In genomic region chr2:31087663-31088661, GRCm38 (mm10) we compare ENCODE assay signal across 8 mouse cellular contexts. TPM values are rescaled to one million over a fixed set of nuclear protein-coding genes. Genes with fewer than 3 reads are reported as not detected.
DNase-seq lines count a peak whose midpoint lies in the region; ATAC-seq lines count a peak whose summit lies in the region.

No protein-coding gene starts in this region.

- ATAC-seq in midbrain, embryonic 16.5 days = no peak
- ATAC-seq in cerebellum, adult (ENCODE audit: insufficient number of reproducible peaks, low FRiP score, low TSS enrichment) = peak; percentile 49; the same call in 1 of the 2 replicates
- ATAC-seq in inflammation-experienced regulatory T-cells, adult 6 months = peak; percentile 65
- ATAC-seq in liver, embryonic 12.5 days = no peak

- no peak overlapping the region for H3K4me2 ChIP-seq in midbrain, embryonic 16.5 days (ENCODE audit: low read length)
- peak overlapping the region; percentile 7; the same call in 1 of the 2 replicates for H3K4me2 ChIP-seq in liver, embryonic 12.5 days

- H3K27me3 ChIP-seq in midbrain, embryonic 10.5 days (ENCODE audit: low read depth, poor library complexity, severe bottlenecking) = no peaks in the 10 kb centered on the region
- H3K27me3 ChIP-seq in midbrain, embryonic 16.5 days (ENCODE audit: control insufficient read depth, insufficient read depth, low read depth, low read length) = no peaks in the 10 kb centered on the region
- no peaks in the 10 kb centered on the region for H3K27me3 ChIP-seq in liver, embryonic 12.5 days (replicated peaks)

- H3K9ac ChIP-seq in midbrain, embryonic 16.5 days (ENCODE audit: low read depth, low read length) = no peak overlapping the region
- H3K9ac ChIP-seq in liver, embryonic 12.5 days = no peak overlapping the region

- H3K27ac ChIP-seq in midbrain, embryonic 10.5 days (replicated peaks) = peak overlapping the region; percentile 73
- H3K27ac ChIP-seq in midbrain, embryonic 16.5 days (ENCODE audit: low read length) = no peak overlapping the region
- peak overlapping the region; percentile 55 for H3K27ac ChIP-seq in liver, embryonic 12.5 days

- WGBS in midbrain, embryonic 10.5 days = 28% methylated on average over 11 of the region's 11 CpGs
- 29% methylated on average over 11 of the region's 11 CpGs for WGBS in midbrain, embryonic 16.5 days
- 22% methylated on average over 11 of the region's 11 CpGs for WGBS in liver, embryonic 12.5 days (ENCODE audit: insufficient replicate concordance)

- peak; percentile 33 for DNase-seq in midbrain, embryonic 10.5 days (ENCODE audit: low spot score)
- peak; percentile 34 for DNase-seq in gastrocnemius, postnatal 10 days
- DNase-seq in retina, postnatal 1 day = peak; percentile 93
- no peak for DNase-seq in MN1 (ENCODE audit: low spot score)

- H3K4me1 ChIP-seq in midbrain, embryonic 10.5 days = peaks cover 46% of the 10 kb centered on the region
- no peaks in the 10 kb centered on the region; the same call in 1 of the 2 replicates for H3K4me1 ChIP-seq in midbrain, embryonic 16.5 days (ENCODE audit: control insufficient read depth, insufficient read depth, low read length)
- H3K4me1 ChIP-seq in liver, embryonic 12.5 days = peaks cover 45% of the 10 kb centered on the region

- H3K4me3 ChIP-seq in midbrain, embryonic 10.5 days = no peak overlapping the region
- H3K4me3 ChIP-seq in midbrain, embryonic 16.5 days (ENCODE audit: low read depth, low read length) = no peak overlapping the region
- H3K4me3 ChIP-seq in liver, embryonic 12.5 days = no peak overlapping the region

- peaks cover 6% of the 10 kb centered on the region for H3K9me3 ChIP-seq in midbrain, embryonic 10.5 days (replicated peaks)
- H3K9me3 ChIP-seq in midbrain, embryonic 16.5 days (replicated peaks; ENCODE audit: control insufficient read depth, low read length, poor library complexity, severe bottlenecking) = no peaks in the 10 kb centered on the region
- peaks cover 4% of the 10 kb centered on the region; the same call in 1 of the 2 replicates for H3K9me3 ChIP-seq in liver, embryonic 12.5 days (replicated peaks)

- peaks cover 17% of the 10 kb centered on the region for H3K36me3 ChIP-seq in midbrain, embryonic 10.5 days
- 0 out of 2 replicates have a peak, but pooled peaks cover 3% of the 10 kb centered on the region for H3K36me3 ChIP-seq in midbrain, embryonic 16.5 days (ENCODE audit: control insufficient read depth, insufficient read depth, low read length)
- H3K36me3 ChIP-seq in liver, embryonic 12.5 days = peaks cover 9% of the 10 kb centered on the region

RNA-seq across cellular contexts. Expression of gene Fnbp1, which starts 53.8 kb away (rescaled TPM):
- polyA plus RNA-seq in midbrain, embryonic 10.5 days (2016; fragmentation: Nextera tagmentation; extraction: Ambion mirVana) = 11.8 and 14.3 TPM in 2 replicates
- polyA plus RNA-seq in midbrain, embryonic 16.5 days (2015; fragmentation: Nextera tagmentation; extraction: Ambion mirVana) = 31.5 and 33.2 TPM in 2 replicates
- total RNA-seq in gastrocnemius, postnatal 10 days (2021) = 10 to 100 TPM; 27.9 to 30.3 TPM
- polyA plus RNA-seq in inflammation-experienced regulatory T-cells, adult 6 months (2017; shearing (Covaris generic)) = 100 to 1,000 TPM in 2 of 3 experiments, 10 to 100 TPM in 1; 86.1 to 123 (median 103) TPM
- polyA plus RNA-seq in liver, embryonic 12.5 days (2016; fragmentation: Nextera tagmentation; extraction: Ambion mirVana) = 11.1 and 11.4 TPM in 2 replicates

Comparison
In these comparisons a context has a peak if more than half of its experiments do, and no peak if none do; other contexts are left out.
1. ATAC-seq: peak in cerebellum, adult (single experiment) and inflammation-experienced regulatory T-cells, adult 6 months (single experiment); none in midbrain, embryonic 16.5 days (single experiment) and liver, embryonic 12.5 days (single experiment).